Mouse (Mus musculus): ENCODE results near the gene P2ry6.

GRCm38 (mm10) chr7:100978171-100978570, 3.7 kb upstream of the P2ry6 start:
- no peak for TF ChIP-seq CTCF (IDR thresholded peaks at IDR 0.05; ENCODE audit: control insufficient read depth, insufficient read depth, low read length)
- TF ChIP-seq POLR2A (IDR thresholded peaks at IDR 0.05; ENCODE audit: borderline replicate concordance, control insufficient read depth, low read depth, low read length), result no peak
